8 mouse cellular contexts compared by ENCODE assay signal in the genomic region with DNA sequence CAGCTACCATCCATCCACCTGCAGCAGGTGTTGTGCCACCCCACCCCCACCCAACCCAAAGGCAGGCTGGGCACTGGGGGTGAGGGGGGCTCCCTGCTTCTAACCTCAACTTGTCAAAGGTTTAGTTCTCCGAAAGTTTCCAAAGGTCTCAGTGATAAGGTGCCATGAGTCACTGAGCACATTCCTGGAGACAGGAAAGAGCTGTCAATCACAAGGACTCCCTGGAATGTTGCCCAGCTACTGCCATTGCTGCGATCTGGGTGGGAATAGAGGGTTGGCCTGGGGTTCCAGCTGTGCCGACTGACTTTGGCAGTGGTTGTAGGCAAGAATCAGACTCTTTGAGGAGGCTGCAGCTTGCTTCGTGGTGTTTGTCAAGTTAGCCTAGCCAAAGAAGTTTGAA. TPM values are rescaled to one million over a fixed set of nuclear protein-coding genes. Genes with fewer than 3 reads are reported as not detected.
DNase-seq lines count a peak whose midpoint lies in the region; ATAC-seq lines count a peak whose summit lies in the region.

No protein-coding gene starts in this region.

- ATAC-seq in forebrain, embryonic 16.5 days, result no peak
- no peak for ATAC-seq in lung, embryonic 16.5 days (ENCODE audit: low read depth)

- H3K9me3 ChIP-seq in forebrain, embryonic 16.5 days (ENCODE audit: control insufficient read depth, low read length), result no peaks in the 10 kb centered on the region
- H3K9me3 ChIP-seq in lung, embryonic 16.5 days (ENCODE audit: control insufficient read depth, low read length), result no peaks in the 10 kb centered on the region

- H3K27ac ChIP-seq in forebrain, embryonic 16.5 days (ENCODE audit: low read length), result no peak overlapping the region
- H3K27ac ChIP-seq in lung, embryonic 16.5 days (ENCODE audit: low read length), result no peak overlapping the region

- 0 out of 2 replicates have a peak overlapping the region, but pooled peaks have one; percentile 10 for H3K4me3 ChIP-seq in forebrain, embryonic 16.5 days (replicated peaks; ENCODE audit: low read length)
- H3K4me3 ChIP-seq in lung, embryonic 16.5 days (ENCODE audit: low read length), result no peak overlapping the region; the same call in 1 of the 2 replicates

- no peak overlapping the region for H3K9ac ChIP-seq in forebrain, embryonic 16.5 days (replicated peaks; ENCODE audit: low read depth, low read length)
- no peak overlapping the region; the same call in 1 of the 2 replicates for H3K9ac ChIP-seq in lung, embryonic 16.5 days (ENCODE audit: low read length)

- peak overlapping the region; percentile 89 for H3K4me2 ChIP-seq in forebrain, embryonic 16.5 days (ENCODE audit: low read length)
- H3K4me2 ChIP-seq in lung, embryonic 16.5 days (ENCODE audit: low read depth, low read length), result peak overlapping the region; percentile 92; the same call in 1 of the 2 replicates

- peaks cover 42% of the 10 kb centered on the region for H3K4me1 ChIP-seq in forebrain, embryonic 16.5 days (replicated peaks; ENCODE audit: control insufficient read depth, insufficient read depth, low read length)
- H3K4me1 ChIP-seq in lung, embryonic 16.5 days (replicated peaks; ENCODE audit: control insufficient read depth, insufficient read depth, low read length), result peaks cover 44% of the 10 kb centered on the region

- no peaks in the 10 kb centered on the region for H3K27me3 ChIP-seq in forebrain, embryonic 16.5 days (replicated peaks; ENCODE audit: control insufficient read depth, insufficient read depth, low read length)
- H3K27me3 ChIP-seq in lung, embryonic 16.5 days (ENCODE audit: control insufficient read depth, insufficient read depth, low read depth, low read length), result no peaks in the 10 kb centered on the region

- 30% methylated on average over 4 of the region's 4 CpGs for WGBS in forebrain, embryonic 16.5 days
- 12% methylated on average over 4 of the region's 4 CpGs for WGBS in lung, embryonic 16.5 days

- DNase-seq in right cerebral cortex, adult 18-20 months, result peak; percentile 35
- DNase-seq in right cerebral cortex, postnatal 14 days, result no peak
- DNase-seq in kidney, adult 18-20 months, result peak; percentile 73
- DNase-seq in cerebellum, adult 11-12 months, result no peak
- no peak for DNase-seq in cerebellum, postnatal 36 days
- no peak for DNase-seq in thymus, postnatal 25 days

- H3K36me3 ChIP-seq in forebrain, embryonic 16.5 days (ENCODE audit: control insufficient read depth, insufficient read depth), result no peaks in the 10 kb centered on the region
- H3K36me3 ChIP-seq in lung, embryonic 16.5 days (ENCODE audit: control insufficient read depth, insufficient read depth, low read length), result no peaks in the 10 kb centered on the region; the same call in 1 of the 2 replicates

RNA-seq across cellular contexts. Expression of a gene that starts 2.7 kb away (rescaled TPM):
- 98.6 and 107 TPM in 2 replicates for polyA plus RNA-seq in forebrain, embryonic 16.5 days (2015; fragmentation: Nextera tagmentation; extraction: Ambion mirVana)
- 47.1 and 51.7 TPM in 2 replicates for polyA plus RNA-seq in lung, embryonic 16.5 days (2015; fragmentation: Nextera tagmentation; extraction: Ambion mirVana)

Comparison
In these comparisons a context has a peak if more than half of its experiments do, and no peak if none do; other contexts are left out.
1. DNase-seq: peak in right cerebral cortex, adult 18-20 months (single experiment) and kidney, adult 18-20 months (single experiment); none in right cerebral cortex, postnatal 14 days (single experiment), cerebellum, adult 11-12 months (single experiment), cerebellum, postnatal 36 days (0 of 2) and thymus, postnatal 25 days (single experiment).